Mouse (Mus musculus) bone marrow, adult 2 months (tissue): Measurements from ENCODE around the gene Astn1. TPM values are rescaled to one million over a fixed set of nuclear protein-coding genes. Genes with fewer than 3 reads are reported as not detected.

ENCODE experiments used
- H3K27ac ChIP-seq: fragments of 200-500 bp; 2 replicates; pipeline ENCODE4 v1.5.1; 2012; ENCODE audit warnings: low read depth, mild to moderate bottlenecking, control low read depth, inconsistent platforms, low read length; ENCODE audit not compliant: control insufficient read depth, poor library complexity, insufficient read depth
- H3K4me1 ChIP-seq: fragments of 200-500 bp; 2 replicates; pipeline ENCODE4 v1.6.1; 2011; ENCODE audit warnings: low read length; ENCODE audit not compliant: control insufficient read depth, insufficient read depth
- H3K4me3 ChIP-seq: fragments of 200-500 bp; replicated peaks from 2 replicates; pipeline ENCODE3; 2011; ENCODE audit warnings: mild to moderate bottlenecking, low read depth, low read length, control low read depth; ENCODE audit not compliant: control insufficient read depth
- CTCF ChIP-seq: fragments of 200-500 bp; IDR thresholded peaks from 2 replicates; pipeline ENCODE4 v1.5.1; 2011; ENCODE audit warnings: low read length, control low read depth; ENCODE audit not compliant: control insufficient read depth, insufficient read depth
- POLR2A ChIP-seq: fragments of 200-500 bp; IDR thresholded peaks from 2 replicates; pipeline ENCODE4 v1.6.1; 2011; ENCODE audit warnings: low read depth, mild to moderate bottlenecking, control low read depth, low read length, borderline replicate concordance; ENCODE audit not compliant: control insufficient read depth
- WGBS: fragments of 180-500 bp; shearing (Covaris S2); methylation state at CpG from one replicate; pipeline ENCODE4 v1.1.7; 2018; 5-methylcytosine and 5-hydroxymethylcytosine counted together
- polyA plus RNA-seq: library from polyadenylated mRNA; stranded (reverse); fragments of >200 nt; gene quantifications from 2 replicates; pipeline ENCODE4 v1.2.4, GENCODE M21; 2011; ENCODE audit warnings: low replicate concordance; ENCODE audit not compliant: missing spikeins, insufficient read depth, insufficient read length

Gene Astn1
- polyA plus RNA-seq, 1 experiment = not detected

- Histone ChIP-seq H3K4me3 (no peak overlapping the region), H3K4me1 (no peaks in the 10 kb centered on the region), H3K27ac (no peak overlapping the region)
- TF ChIP-seq CTCF = no peak
- no peak for TF ChIP-seq POLR2A
- 83% methylated on average over 1 of the region's 1 CpGs for WGBS
Observed at GRCm38 (mm10) chr1:158615202-158615601, 253.1 kb downstream of the Astn1 start.

- H3K4me1 ChIP-seq = no peaks in the 10 kb centered on the region
- TF ChIP-seq POLR2A (no peak), CTCF (no peak)
- 74% methylated on average over 4 of the region's 4 CpGs for WGBS
- no peak overlapping the region for H3K4me3 ChIP-seq
- H3K27ac ChIP-seq = no peak overlapping the region
Observed at GRCm38 (mm10) chr1:158617943-158618342, 255.9 kb downstream of the Astn1 start.

- Histone ChIP-seq H3K4me3 (no peak overlapping the region), H3K27ac (no peak overlapping the region), H3K4me1 (no peaks in the 10 kb centered on the region)
- 67% methylated on average over 4 of the region's 4 CpGs for WGBS
- TF ChIP-seq POLR2A = no peak
- no peak for TF ChIP-seq CTCF
Observed at GRCm38 (mm10) chr1:158632935-158633334, 270.9 kb downstream of the Astn1 start.

DNA sequence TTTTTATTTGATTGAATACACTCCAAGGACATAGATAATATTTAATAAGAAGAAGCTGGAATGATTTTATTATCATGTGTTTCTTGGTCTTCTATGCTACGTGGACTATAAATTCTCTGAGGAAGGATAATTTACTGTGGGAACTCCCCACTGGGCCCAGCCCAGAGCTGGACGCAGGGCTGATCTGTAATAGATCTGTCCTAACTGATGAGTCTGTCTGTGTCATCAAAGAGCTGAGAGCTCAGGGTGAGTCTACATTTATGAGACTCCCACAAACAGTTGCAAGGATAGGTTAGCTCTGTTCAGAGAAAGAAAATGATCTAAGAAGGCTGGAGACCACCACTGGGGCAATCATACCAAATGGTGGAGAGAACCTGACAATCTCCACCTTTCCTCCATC lies 271.4 kb downstream of the Astn1 start:
- WGBS = 73% methylated on average over 2 of the region's 2 CpGs
- Histone ChIP-seq H3K4me1 (no peaks in the 10 kb centered on the region), H3K4me3 (no peak overlapping the region), H3K27ac (no peak overlapping the region)
- TF ChIP-seq POLR2A (no peak), CTCF (no peak)

- H3K4me1 ChIP-seq = no peaks in the 10 kb centered on the region
- TF ChIP-seq CTCF (no peak), POLR2A (no peak)
- WGBS = 70% methylated on average over 2 of the region's 2 CpGs
- no peak overlapping the region for H3K27ac ChIP-seq
- no peak overlapping the region for H3K4me3 ChIP-seq
Observed at GRCm38 (mm10) chr1:158641306-158641705, 279.2 kb downstream of the Astn1 start.

DNA sequence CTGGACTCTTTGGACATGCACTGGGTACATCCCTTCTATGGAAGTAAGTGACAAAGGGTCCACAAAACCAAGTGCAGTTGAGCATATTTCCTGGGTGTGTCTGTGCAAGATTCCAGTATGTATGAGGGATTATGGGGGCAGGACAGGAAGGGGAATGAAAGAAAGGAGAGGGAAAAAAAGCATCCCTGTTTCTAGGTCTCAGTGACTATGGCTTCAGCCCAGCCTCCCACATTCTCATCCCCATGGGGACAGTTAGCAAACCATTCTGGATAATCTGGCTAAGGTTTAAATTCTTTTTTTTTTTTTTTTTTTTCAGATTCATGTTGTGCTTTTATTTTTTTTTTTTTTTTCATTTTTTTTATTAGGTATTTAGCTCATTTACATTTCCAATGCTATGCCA lies 280.2 kb downstream of the Astn1 start:
- TF ChIP-seq POLR2A (no peak), CTCF (no peak)
- Histone ChIP-seq H3K4me3 (no peak overlapping the region), H3K27ac (no peak overlapping the region)

DNA sequence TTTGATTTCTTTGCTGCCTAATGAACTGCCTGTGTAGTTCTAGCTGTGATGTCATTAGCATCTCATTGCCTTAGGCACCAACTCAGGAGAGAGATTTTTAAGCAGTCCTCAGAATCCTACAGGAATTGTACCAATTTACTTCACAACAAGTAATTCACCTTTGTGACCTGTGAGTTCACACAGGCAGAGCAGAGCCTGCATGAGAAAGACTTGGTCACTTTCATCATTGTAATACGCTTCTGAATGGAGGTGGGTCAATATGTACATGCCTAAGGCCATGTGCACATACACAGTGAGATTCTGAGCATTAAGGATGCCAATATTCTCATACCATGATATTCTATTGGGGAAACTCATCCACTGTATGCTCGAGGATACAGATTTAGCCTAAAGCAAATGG lies 290.7 kb downstream of the Astn1 start:
- no peaks in the 10 kb centered on the region for H3K4me1 ChIP-seq
- no peak overlapping the region for H3K4me3 ChIP-seq
- TF ChIP-seq POLR2A = no peak
- no peak for TF ChIP-seq CTCF
- H3K27ac ChIP-seq = no peak overlapping the region
- 58% methylated on average over 2 of the region's 2 CpGs for WGBS

More for the DNA sequence above, 280.2 kb downstream of the Astn1 start:
- no peaks in the 10 kb centered on the region for H3K4me1 ChIP-seq

GRCm38 (mm10) chr1:158653808-158654520 lies 291.9 kb downstream of the Astn1 start:
- Histone ChIP-seq H3K4me3 (no peak overlapping the region), H3K4me1 (no peaks in the 10 kb centered on the region), H3K27ac (no peak overlapping the region)
- TF ChIP-seq CTCF = no peak
- TF ChIP-seq POLR2A = no peak
- 30% methylated on average over 4 of the region's 4 CpGs for WGBS
